Mouse (Mus musculus) left cerebral cortex, adult 9 months (tissue): ENCODE data around the gene Msi2.

ENCODE experiments used
- DNase-seq, 2 experiments: peaks; one replicate each; pipeline ENCODE4 v3.0.0; 2022; ENCODE audit warnings: low spot score in 2 of 2

Gene Msi2

DNA sequence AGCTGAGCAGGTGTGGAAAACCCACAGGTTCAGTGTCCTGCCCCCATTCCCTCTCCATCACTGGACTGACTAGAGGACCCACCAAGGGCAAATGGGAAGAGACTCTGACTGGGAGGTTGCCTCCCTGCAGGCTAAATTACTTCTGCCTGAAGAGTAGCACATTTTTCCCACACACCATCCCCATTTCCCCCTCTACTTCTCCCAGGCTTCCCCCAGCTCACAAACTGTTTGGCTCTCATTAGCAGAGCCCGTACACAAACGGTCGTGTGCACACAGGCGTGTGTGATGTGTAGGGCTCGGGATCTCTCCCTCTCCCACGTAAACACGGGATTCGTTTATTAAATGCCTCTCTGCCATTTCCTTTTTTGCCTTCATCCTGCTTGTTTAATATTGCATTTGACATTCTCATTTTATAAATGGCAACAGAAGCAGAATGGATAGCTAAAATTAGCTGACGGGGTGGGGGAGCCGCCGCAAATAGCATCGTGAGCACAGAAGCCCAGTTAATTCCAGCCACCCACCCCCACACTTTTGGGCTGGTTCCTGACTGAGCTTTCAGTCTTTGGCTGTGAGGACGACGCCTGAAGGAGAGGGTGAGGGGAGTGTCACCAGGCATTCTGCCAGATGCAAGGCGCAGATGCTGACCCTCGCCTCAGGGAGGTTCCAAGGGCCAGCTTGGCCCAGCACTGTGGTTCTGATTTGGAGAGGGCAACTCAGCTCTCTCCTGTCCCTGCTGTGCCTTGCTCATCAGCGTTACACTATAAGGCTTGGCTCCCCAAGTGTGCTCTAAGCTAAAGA lies 313.3 kb downstream of the Msi2 start:
- peak; percentile 53 to 77 for DNase-seq

DNA sequence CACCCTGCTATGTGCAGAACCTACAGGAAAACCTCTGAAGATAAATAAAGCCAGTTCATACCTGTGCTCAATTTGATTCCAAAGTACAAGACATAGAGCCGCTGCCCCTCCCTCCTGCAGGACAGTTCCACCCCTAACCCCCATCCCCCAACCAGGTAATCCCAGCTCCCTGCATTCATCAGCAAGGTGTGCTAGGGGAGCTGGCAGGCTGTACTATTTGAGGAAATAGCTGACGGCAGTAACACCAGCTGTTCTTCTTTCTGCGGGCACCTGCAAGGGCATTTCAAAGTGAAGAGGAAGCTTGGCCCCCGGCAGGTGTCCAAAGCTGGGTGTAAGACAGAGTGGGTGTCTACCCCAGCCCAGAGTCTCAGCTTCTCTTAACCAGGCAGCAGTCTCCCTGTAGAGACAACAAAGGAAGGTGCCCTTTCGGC lies 314.1 kb downstream of the Msi2 start:
- peak in 1 of 2 experiments; percentile 9 for DNase-seq

DNA sequence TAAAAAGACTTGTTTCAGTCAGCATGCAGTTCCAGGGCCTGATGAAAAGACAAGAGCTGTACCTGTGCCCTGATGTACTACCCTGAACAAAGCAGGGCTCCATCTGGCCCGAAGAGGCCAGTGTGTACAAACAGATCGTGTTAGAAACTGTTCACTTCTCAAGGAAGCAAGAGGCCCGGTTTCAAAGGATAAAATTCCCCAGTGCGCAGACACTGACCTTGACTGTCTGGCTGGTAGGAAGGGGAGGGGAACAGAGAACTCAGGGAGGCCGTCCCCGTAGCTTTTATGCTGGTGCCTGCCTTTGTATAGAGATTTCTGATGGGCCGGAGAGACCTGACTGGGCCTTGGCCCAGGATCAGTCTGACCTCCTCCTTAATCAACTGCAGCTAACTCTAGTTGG lies 316.0 kb downstream of the Msi2 start:
- no peak for DNase-seq

DNA sequence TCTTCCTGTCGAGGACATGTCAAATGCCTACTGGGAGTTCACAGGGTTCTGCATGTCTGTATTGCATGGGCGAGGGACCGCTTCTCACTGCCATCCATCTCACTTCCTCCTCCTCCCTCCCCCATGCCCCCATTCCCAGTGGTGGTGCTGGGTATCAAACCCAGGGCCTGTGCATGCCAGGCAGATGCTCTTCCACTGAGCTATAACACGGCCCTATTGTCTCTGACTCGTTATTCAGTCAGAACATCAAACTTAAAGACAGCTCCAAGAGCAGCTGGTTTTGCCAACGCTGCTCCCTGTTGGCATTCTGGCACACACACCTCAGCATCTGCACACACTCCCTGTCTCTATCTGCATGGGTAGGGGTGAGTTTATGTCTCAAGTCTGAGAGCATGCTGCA lies 317.0 kb downstream of the Msi2 start:
- DNase-seq = no peak

DNA sequence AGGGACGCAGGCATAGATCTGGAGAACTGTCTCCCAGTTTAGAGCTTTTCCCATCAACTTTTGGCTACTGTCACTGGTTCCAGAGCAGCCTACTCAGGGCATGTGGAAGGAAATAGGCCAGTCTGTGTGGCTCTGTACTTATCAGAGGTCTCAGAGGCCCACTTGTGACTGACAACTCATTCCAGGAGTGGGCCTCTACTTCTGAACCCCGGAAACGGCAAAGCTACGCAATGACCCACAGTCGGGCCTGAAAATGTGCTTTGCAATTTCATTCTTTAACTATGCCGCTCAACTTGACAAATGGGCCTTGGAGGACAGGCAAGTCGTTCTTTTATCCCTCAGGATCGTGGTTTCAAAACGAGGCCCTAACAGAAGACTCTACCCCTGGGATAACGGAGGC lies 317.4 kb downstream of the Msi2 start:
- DNase-seq = no peak

DNA sequence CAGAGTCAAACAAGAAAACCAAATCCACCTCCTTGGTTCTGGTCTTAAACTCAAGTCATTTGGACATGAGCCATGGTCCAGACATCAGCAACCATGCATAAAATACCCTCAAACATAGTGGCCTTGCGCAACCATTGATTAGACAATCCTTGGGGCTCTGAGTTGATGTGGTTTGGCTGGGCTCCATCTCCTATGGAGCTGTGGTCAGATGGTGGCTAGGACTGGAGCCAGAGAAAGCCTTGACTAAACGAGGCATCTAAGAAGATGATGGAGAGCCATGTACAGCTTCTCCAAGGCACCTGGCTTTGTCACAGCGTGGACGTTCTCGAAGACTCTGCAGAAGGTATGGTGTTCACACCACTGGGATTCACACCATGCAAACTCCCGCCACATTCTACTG lies 318.1 kb downstream of the Msi2 start:
- DNase-seq = no peak

DNA sequence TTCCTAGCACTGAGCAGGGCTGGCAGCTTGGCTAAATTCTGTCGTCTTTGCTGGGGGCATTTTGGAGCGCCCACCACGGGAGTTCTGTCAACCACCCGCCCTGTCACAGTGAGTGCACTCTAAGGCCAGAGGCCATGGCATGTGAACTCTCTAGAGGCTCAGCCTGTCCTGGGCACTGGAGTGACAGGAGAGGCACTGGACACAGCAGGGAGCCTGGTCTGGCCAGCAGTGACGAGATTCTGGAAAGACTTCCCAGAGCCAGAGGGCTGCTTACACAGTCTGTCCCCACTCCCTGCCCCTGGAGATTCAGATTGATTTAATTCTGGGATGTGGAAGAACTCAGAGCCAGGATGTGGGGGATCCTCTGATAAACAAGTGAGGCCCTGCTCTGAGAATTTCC lies 318.9 kb downstream of the Msi2 start:
- DNase-seq = no peak

DNA sequence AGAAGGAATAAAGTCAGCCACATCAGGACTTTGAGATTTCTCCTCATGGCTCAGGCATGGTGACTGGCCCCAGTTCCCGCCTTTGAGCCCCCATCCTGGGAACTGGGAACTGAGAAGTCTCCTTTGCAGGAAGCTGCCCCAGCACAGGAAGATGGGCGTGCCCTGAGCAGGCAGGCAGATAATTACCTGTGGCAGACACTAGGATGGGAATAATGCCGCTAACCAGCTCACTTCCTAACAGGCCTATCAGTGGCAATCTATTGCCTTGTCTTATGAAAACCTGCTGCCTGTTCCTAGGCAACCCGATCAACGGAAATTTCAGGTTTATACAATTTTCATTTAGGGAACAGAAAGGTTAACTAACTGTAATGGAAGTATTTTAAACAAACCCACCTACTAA lies 319.3 kb downstream of the Msi2 start:
- no peak for DNase-seq

DNA sequence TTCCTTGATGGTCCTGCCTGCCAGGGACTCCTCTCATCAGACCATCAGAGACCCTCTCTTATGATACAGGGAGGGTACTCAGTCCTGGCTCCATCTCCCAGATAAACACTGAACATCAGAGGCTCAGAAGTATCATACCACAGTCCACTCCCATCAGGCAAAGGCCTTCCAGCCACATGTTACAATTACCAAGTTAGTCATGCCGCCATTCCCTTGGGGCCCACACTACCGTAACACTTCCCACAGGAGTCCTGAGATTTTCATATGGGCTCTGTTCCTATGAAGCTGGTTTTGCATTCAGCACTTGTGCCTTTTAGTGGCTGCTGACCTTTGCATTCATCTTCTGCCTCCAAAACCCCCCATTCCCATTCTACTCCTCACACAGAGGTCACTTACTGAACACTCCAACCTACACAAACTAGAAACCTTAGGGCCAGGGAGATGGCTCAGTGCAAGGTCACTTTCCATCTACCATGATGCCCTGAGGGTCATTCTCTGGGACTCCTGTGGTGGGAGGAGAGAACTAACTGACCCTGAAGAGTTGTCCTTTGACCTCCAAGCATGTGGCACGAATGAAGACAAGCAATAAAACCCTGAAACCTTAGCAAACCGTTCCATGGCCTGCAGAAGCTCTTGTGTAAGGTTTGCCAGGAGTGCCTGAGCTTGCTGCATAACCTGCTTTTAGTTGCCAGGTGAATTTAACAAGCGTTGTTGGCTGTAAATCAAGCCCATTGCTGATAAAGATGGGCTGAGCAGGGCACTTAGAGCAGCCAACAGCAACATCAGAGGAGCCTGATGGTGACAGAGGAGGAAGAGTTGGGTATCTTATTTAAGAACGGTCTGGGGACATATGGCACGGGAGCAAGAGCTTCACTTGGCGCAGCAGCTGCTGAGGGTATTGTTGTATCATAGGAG lies 323.0 kb downstream of the Msi2 start:
- no peak for DNase-seq

DNA sequence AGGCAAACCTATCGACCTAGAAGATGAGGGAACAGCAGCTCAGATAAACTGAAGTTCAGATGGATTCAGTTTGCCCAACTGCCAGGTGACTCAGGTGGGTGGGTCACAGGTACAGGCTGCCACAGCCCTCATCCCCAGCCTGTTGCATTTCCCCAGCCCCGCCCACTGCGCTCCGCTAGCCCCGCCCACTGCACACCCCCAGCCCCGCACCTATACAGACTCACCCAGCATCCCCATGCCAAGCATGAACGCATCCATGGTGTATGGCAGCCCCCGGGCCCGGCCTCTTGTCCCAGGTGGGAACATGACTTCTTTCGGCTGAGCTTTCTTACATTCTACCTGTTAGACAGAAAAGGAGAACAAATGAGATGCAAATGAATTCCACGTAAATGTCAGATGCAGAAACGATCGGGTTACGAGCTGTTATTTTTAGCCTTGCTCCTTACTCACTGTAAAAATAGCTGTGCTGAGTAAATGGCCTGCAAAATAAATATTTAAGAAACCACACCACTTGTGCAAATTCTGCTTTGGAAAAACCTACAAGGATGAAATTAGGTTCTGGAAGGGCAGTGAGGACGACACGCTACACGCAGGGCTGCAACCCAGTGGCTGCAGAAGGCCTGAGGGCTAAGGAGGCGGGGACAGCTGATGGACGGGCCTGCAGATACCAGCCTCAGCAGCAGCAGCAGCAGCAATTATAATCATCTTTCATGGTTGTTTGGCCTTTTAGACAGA lies 323.8 kb downstream of the Msi2 start:
- DNase-seq = no peak

DNA sequence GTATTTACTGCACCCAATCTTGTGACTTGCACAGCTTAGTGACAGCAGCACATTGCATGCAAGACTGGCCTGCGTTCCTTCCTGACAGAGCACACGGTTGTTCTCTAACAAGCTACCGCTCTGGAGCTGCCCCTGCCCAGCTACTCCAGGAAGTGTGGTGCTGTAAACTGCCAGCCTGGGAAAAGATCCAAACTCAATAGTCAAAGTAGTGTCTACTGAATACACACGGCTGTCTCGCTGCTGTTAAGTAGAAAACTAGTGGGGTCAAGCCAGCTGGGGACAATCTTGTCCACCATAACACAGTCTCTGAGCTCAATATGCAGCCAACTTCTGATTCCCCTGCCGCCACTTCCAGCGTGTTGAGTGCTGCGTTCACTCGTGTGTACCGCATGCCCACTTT lies 325.6 kb downstream of the Msi2 start:
- DNase-seq = no peak

DNA sequence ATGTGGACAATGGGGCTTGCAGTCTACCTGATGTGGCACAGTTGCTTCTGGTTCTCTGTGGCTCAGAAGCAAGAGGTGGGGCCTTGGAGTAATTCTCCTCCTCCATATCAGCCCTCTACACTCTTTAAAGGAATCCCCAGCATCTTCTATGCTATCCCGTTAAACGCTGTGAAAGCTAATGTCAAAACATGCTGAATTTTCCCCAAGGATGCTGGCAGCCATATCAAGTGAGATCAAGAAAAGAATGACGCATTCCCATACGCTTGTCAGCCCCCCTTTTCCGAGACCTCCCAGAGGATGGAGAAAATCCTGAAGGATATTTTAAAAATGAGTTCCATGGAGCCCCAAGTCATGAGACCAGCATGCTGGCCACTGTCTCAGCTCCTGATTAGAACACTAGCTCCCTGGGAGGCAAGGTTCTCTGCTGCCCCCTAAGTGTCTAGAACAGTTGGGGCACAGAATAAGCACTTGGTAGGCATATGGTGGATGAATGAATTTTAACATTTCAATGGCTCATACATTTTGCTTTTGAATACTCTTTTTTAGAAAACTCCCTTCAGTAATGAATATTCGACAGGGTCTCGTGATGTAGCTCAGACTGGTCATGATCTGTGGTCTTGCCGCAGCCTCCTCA lies 327.0 kb downstream of the Msi2 start:
- no peak for DNase-seq

DNA sequence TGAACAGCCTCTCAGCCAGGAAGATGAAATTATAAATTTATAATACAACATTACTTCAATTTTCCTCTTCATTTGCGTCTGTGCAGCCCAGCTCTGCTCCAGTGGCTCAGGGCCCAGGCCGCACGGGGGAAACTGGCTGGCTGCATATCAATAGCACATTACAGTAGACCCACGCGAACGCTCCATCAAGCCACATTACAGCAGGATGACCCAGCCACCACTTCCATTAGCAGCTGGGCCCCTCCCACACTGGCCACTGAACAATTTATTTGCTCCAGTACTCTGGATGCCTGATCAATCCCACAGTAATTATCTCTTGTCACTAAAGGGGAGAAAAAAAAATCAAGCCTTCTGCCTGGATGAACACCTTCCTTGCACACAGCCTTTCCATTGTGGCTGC lies 328.8 kb downstream of the Msi2 start:
- no peak for DNase-seq

DNA sequence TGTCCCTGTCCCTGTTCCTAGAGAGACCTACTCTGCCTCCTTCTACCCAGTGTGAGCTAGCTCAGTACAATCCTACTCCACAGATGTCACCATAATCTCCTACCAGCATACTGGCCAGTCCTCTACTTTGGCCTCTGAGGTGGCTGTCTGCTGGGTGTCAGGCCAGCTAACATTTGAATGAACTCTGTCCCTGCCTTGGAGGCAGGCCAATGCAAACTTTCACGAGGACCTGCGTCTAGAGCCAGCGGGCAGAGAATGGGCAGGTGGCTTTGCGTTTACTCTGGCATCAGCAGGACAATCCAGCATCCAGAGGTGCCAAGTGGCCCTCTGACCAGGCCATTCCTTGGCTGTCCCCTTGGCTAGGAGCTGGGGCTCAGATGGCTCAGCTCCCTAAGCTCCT lies 331.4 kb downstream of the Msi2 start:
- DNase-seq = no peak

DNA sequence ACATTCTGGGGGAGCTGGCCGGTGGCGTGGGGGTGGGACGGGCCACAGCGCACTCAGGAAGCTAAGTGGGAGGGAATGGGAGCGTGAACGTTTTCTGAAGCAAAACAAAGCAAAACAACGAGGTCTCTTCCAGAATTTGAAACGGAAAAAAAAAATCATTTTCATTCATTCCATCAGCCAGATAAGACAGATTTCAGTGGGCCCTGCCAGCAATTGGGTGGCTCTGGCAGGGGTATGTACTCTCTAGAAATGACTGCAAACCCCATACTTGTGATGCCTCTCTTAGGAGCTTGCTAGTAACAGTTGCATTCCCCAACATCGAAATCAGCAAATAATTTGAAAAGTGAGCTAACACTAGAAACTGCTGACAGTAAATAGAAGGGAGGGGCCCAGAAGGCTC lies 335.9 kb downstream of the Msi2 start:
- no peak for DNase-seq

DNA sequence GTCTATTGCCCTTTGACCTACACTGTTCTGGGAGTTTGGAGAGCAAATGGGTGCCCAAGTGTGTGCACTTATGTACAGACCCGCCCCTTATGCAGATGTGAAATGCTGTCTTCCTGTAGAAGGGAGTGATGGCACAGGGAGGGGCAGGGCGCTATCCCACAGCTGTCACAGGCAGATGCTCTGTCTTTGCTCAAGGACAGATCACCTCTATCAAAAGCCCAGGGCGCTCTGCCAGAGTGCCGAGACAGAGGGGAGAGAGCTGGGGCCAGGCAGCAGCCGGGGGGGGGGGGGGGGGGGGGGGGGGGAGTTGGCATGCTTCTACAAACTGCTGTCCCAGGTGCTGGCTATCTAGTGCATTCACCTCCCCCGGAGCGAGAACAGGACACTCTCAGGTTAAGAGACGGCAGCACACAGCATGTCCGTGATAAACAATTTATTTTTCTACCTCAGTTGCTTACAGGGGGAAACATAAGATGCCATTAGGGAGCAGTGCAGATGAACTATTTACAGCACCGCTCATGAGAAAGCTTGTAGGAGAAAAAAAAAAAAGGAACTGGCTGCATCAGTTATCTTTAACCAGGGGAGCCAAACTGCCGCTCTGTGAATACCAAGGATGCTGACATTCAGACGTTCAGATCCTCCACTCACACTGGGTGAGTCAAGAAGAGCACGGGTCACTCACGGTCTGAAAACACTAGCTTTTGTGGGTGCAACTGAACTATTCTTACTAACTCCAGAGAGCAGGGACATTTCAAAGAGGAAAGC lies 337.0 kb downstream of the Msi2 start:
- DNase-seq = no peak

DNA sequence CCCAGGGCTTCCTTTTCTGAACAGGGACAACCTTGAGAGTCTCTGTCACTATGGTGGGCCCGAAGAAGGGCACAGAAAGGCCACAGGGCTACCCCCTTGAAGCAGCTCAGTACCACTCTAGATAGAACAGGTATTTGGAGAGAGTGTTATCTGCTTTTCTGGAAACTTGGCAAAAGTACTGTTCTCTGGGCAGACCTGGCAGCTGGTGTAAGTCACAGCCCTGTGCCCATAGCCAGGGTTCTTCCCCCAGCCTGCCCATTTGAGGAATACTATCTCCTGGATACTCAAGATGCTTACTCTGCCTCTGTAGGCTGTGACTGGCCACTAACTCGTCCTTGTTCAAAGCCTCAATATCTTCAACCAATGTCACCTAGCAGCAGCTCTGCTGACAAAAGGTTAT lies 338.7 kb downstream of the Msi2 start:
- no peak for DNase-seq

DNA sequence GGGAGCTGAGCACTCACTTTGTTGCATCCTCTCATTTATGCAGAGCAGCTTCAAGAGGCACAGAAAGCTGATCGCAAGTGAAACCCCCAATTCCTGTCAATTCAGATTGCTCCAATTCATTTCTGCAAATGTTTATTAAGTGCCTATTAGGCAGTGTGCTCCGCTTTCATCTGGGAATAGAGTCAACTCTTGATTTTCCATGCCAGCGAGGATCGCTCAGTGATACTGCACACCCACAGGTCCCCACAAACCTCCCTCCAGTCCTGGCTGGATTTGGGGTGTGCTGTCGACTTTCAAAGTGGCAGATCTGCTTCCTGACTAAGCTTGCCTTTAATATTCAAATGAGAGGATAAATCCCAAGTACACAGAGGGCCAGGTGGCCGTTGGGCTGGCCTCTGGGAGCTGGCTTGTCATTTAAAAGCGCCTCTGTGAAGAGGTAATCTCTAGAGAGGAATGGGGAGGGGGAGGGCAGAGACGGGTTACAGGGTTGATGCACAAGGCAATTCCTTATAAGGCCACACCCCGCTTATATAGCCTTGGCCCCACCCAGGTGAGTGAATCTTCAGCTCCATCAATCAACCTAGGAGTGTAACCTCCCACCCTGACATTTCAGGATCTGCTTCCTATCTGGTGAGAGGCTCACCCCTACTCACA lies 339.5 kb downstream of the Msi2 start:
- DNase-seq = no peak

DNA sequence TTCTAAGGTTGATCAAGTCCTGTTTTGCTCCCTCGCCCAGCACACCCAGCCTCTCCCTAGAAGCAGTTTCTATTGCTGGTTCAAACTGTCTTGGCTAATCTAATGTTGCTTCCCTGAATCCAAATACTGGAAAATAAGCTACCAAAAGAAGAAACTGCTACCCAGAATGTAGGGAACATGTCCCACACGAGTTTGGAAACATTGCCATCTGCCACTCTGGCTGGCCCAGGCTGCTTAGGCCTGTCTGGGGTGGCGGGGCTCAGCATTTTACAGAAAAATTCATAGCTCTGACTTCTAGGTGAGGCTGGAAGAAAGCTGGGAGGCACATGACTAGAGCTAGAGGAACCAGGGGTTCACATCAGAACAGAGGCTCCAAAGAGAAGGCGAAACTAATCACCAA lies 345.7 kb downstream of the Msi2 start:
- DNase-seq = no peak

DNA sequence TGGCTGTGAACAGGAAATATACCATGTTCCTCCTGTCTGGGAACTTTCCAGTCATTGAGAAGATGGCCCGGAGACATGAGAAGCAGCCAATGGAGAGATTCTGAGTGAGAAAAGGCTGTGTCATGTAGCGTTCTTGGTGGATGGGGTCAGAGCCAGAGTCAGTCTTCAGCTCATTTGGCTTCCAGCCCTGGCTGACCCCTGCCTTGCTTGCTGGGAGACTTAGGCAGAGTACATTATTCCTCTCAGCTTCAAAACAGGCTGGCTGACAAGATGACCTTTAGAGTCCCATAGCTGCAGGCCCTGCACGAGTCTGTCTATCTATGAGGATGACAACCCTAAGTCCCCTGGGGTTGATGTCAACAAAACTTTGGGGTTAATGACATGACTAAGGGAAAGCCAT lies 348.4 kb downstream of the Msi2 start:
- no peak for DNase-seq

DNA sequence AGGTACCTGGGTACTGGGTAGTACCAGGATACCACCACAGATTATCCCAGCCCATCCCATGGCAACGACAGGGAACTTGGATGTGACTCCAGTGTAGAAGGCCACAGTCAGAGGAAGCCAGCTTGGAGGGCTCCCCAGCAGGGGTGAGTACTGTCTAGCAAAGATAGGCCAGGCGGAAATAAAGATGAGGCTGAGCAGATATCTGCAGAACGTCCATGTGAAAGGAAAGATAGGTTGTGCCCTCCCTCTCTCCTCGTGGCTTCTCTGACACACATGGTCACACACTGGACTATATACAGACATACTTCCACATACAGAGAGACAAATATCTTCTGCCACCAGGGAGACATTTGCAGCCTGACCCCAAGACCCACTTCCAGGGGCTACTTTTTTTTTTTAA lies 350.8 kb downstream of the Msi2 start:
- no peak for DNase-seq
